Mouse (Mus musculus) CH12.LX (cell line): ENCODE data around the gene Dpy30.
A peak's percentile ranks its signal among the peaks of the same experiment; 100 is the strongest.

Source experiments
- BHLHE40 ChIP-seq: IDR thresholded peaks from 2 replicates; pipeline ENCODE4 v1.6.1; 2011; ENCODE audit warnings: mild to moderate bottlenecking, low read depth, low read length, improper control_type of control experiment
- CHD2 ChIP-seq: IDR thresholded peaks from 2 replicates; pipeline ENCODE4 v1.6.1; 2011; ENCODE audit warnings: low read length, improper control_type of control experiment
- CTCF ChIP-seq, 2 experiments: IDR thresholded peaks in 1 of 2; conservative IDR thresholded peaks in 1 of 2; 2 replicates each; pipeline ENCODE4 v1.5.1; 2011 to 2012; ENCODE audit warnings: low read depth in 2 of 2, low read length in 2 of 2, improper control_type of control experiment in 1 of 2, inconsistent platforms in 1 of 2, mild to moderate bottlenecking in 1 of 2, moderate library complexity in 1 of 2
- ETS1 ChIP-seq: conservative IDR thresholded peaks from 2 replicates; pipeline ENCODE4 v1.6.1; 2012; ENCODE audit warnings: low read depth, mild to moderate bottlenecking, inconsistent platforms, low read length, improper control_type of control experiment, moderate library complexity
- GABPA ChIP-seq: IDR thresholded peaks from 2 replicates; pipeline ENCODE4 v1.6.1; 2012; ENCODE audit warnings: low read depth, low read length, improper control_type of control experiment, inconsistent platforms; ENCODE audit not compliant: insufficient replicate concordance
- KAT2A ChIP-seq: IDR thresholded peaks from 2 replicates; pipeline ENCODE4 v1.6.1; 2012; ENCODE audit warnings: low read length, improper control_type of control experiment, inconsistent platforms; ENCODE audit not compliant: insufficient replicate concordance
- MAFK ChIP-seq: IDR thresholded peaks from 2 replicates; pipeline ENCODE4 v1.6.1; 2011; ENCODE audit warnings: low read length, improper control_type of control experiment; ENCODE audit not compliant: insufficient replicate concordance
- POLR2A ChIP-seq: IDR thresholded peaks from 2 replicates; pipeline ENCODE4 v1.6.1; 2011; ENCODE audit warnings: low read depth, mild to moderate bottlenecking, improper control_type of control experiment, low read length
- SMC3 ChIP-seq: IDR thresholded peaks from 2 replicates; pipeline ENCODE4 v1.6.1; 2011; ENCODE audit warnings: low read depth, low read length, improper control_type of control experiment
- TBP ChIP-seq: conservative IDR thresholded peaks from 2 replicates; pipeline ENCODE4 v1.6.1; 2011; ENCODE audit warnings: low read depth, low read length, improper control_type of control experiment
- ZKSCAN1 ChIP-seq: IDR thresholded peaks from 2 replicates; pipeline ENCODE4 v1.6.1; 2012; ENCODE audit warnings: low read depth, inconsistent platforms, low read length, improper control_type of control experiment, borderline replicate concordance

DNA sequence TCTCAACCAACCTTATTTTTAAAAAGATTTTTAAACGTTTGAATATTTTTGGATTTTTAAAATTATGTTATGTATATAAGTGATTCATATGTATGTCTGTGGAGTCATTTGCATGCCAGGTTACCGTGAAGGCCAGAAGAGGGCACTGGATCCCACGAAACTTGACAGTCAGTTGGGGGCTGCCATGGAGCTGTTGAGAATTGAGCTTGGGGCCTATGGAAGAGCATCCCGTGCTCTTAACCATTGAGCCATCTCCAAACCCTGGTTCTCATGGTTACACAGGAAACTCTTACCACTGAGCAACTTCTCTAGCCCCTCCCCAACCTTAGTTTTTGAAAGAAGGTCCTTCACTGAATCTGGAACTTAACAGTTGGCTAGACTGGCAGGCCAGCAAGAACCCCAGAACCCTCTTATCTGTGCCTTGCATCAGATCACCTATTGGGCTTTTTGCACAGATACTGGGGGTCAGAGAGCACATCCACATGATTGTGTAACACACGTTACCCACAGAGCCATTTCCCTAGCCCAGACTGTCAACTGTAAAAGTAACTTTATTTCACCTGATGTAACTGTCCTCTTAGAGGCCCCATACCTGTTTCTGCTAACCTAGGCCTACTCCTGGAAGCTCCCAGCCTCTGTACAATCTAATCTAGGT lies 1.2 kb downstream of the Dpy30 start:
- TF ChIP-seq KAT2A (no peak), BHLHE40 (no peak), GABPA (no peak), POLR2A (no peak), TBP (no peak), MAFK (no peak), CTCF (conservative IDR thresholded peaks at IDR 0.05 in 1 of 2, IDR thresholded peaks at IDR 0.05 in 1 of 2; ENCODE audit: low read depth in 2 of 2, low read length in 2 of 2) (peak in 1 of 2 experiments; percentile 55; a peak in 2 of 4 replicates), CHD2 (no peak), ZKSCAN1 (no peak), SMC3 (peak; percentile 7; the same call in 1 of the 2 replicates), ETS1 (no peak)
